Mouse (Mus musculus) E14TG2a.4 (cell line): ENCODE results near the gene Mapkbp1.
A peak's percentile ranks its signal among the peaks of the same experiment; 100 is the strongest.

ENCODE experiments used
- H3K27me3 ChIP-seq: 2 replicates; pipeline ENCODE4 v1.6.1; 2014; ENCODE audit warnings: low read length, control low read depth; ENCODE audit not compliant: insufficient read depth
- H3K36me3 ChIP-seq: 2 replicates; pipeline ENCODE4 v1.6.1; 2014; ENCODE audit warnings: low read length, control low read depth; ENCODE audit not compliant: insufficient read depth
- H3K4me1 ChIP-seq: replicated peaks from 2 replicates; pipeline ENCODE4 v1.6.1; 2014; ENCODE audit warnings: low read depth, low read length, control low read depth
- H3K4me3 ChIP-seq: replicated peaks from 2 replicates; pipeline ENCODE4 v1.5.1; 2014; ENCODE audit warnings: mild to moderate bottlenecking, low read length
- H3K9me3 ChIP-seq: 2 replicates; pipeline ENCODE4 v1.6.1; 2014; ENCODE audit warnings: low read length, control low read depth
- CTCF ChIP-seq: conservative IDR thresholded peaks from 2 replicates; pipeline ENCODE4 v1.5.1; 2014; ENCODE audit warnings: low read length
- NANOG ChIP-seq: IDR thresholded peaks from 2 replicates; pipeline ENCODE4 v1.6.1; 2014; ENCODE audit warnings: borderline replicate concordance, low read length, mixed read lengths
- POU5F1 ChIP-seq: IDR thresholded peaks from 2 replicates; pipeline ENCODE4 v1.6.1; 2014; ENCODE audit warnings: low read length, borderline replicate concordance

The Mapkbp1 gene

GRCm38 (mm10) chr2:119972537-119972879, at the start of gene Mapkbp1:
Gene Mapkbp1 (plus strand): TSS chr2:119972699.
- no peaks in the 10 kb centered on the region for H3K27me3 ChIP-seq
- peak within 1 kb of the TSS; percentile 87 for H3K4me3 ChIP-seq
- peaks cover 16% of the 10 kb centered on the region for H3K4me1 ChIP-seq
- TF ChIP-seq POU5F1: no peak
- no peak for TF ChIP-seq NANOG
- TF ChIP-seq CTCF: no peak
- no peaks in the 10 kb centered on the region for H3K9me3 ChIP-seq
- peaks cover 6% of the 10 kb centered on the region for H3K36me3 ChIP-seq

DNA sequence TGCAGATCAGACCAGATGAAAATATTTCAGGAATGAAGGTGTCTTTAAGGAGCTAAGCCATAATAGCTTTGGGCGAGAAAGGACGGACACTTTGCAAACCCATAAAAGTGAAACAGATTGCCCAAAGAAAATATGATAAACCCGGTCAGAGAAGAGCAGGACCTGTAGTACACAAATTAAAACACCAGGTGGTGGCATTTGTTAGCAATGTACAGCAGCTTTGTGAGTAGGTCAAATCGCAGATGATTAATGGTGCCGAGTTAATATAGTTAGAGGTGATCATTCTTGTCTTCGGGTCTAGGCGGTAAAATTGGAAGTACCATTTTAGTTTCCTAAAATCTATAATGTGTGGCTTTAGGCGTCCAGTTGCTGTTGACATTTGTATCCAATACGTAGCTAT, 1.9 kb upstream of the Mapkbp1 start:
- H3K9me3 ChIP-seq: no peaks in the 10 kb centered on the region
- peaks cover 16% of the 10 kb centered on the region for H3K4me1 ChIP-seq
- H3K4me3 ChIP-seq: no peak overlapping the region
- TF ChIP-seq CTCF: peak; percentile 87
- TF ChIP-seq NANOG: no peak
- no peaks in the 10 kb centered on the region for H3K27me3 ChIP-seq
- peaks cover 25% of the 10 kb centered on the region for H3K36me3 ChIP-seq

DNA sequence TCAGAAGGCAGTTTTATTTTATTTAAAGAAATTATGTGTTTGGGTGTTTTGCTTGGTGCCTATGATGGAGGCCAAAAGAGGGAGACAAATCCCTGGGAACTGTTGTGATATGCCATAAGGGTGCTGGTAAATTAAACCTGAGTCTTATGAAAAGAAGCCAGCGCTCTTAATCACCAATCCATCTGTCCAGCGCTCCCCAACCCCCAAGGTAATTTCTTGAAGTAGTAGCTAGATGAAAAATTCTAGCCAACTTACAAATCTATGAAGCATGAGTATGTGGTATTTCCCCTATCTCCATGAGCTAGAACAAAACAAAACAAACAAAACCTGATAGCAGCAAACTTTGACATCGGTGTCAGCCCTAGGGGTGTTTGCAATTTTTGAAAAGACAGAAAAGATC, 1.2 kb upstream of the Mapkbp1 start:
- no peak for TF ChIP-seq POU5F1
- no peak for TF ChIP-seq CTCF
- no peak for TF ChIP-seq NANOG
- H3K36me3 ChIP-seq: peaks cover 18% of the 10 kb centered on the region
- H3K9me3 ChIP-seq: no peaks in the 10 kb centered on the region
- H3K27me3 ChIP-seq: no peaks in the 10 kb centered on the region
- H3K4me3 ChIP-seq: no peak overlapping the region
- peaks cover 16% of the 10 kb centered on the region for H3K4me1 ChIP-seq

- peaks cover 16% of the 10 kb centered on the region for H3K4me1 ChIP-seq
- TF ChIP-seq NANOG (no peak), POU5F1 (no peak)
- H3K27me3 ChIP-seq: no peaks in the 10 kb centered on the region
- H3K4me3 ChIP-seq: peak overlapping the region; percentile 87
- H3K9me3 ChIP-seq: no peaks in the 10 kb centered on the region
- peaks cover 12% of the 10 kb centered on the region for H3K36me3 ChIP-seq
Measured at GRCm38 (mm10) chr2:119971837-119972536, 512 bp upstream of the Mapkbp1 start.

GRCm38 (mm10) chr2:119980343-119980986, 8.0 kb downstream of the Mapkbp1 start:
- peaks cover 14% of the 10 kb centered on the region for H3K4me1 ChIP-seq
- H3K36me3 ChIP-seq: peaks cover 7% of the 10 kb centered on the region; the same call in 1 of the 2 replicates
- H3K9me3 ChIP-seq: no peaks in the 10 kb centered on the region
- TF ChIP-seq CTCF (no peak), NANOG (no peak), POU5F1 (no peak)
- no peaks in the 10 kb centered on the region for H3K27me3 ChIP-seq
- H3K4me3 ChIP-seq: no peak overlapping the region

DNA sequence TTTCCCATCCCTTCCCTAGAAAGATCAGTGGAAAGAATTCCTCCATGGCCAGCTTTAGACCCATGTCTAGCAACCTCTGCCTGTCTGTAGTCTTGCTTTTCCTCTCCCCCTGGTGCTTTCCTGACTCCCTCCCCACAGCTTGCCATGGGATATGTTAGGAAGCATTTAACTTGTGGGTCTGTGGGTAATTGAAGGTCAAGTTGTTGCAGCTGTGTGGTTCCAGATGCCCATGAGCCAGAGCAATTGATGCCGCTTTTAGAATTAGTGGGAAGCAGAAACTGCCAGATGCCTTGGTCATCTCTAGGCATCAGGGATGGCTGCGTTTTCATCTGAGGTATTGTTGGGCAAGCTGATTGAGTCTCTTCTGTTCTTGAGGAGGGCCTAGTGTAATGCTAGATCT, 9.1 kb downstream of the Mapkbp1 start:
- H3K36me3 ChIP-seq: peaks cover 7% of the 10 kb centered on the region; the same call in 1 of the 2 replicates
- TF ChIP-seq CTCF (no peak), NANOG (no peak), POU5F1 (no peak)
- no peaks in the 10 kb centered on the region for H3K27me3 ChIP-seq
- H3K4me3 ChIP-seq: no peak overlapping the region
- H3K9me3 ChIP-seq: no peaks in the 10 kb centered on the region
- peaks cover 25% of the 10 kb centered on the region for H3K4me1 ChIP-seq

DNA sequence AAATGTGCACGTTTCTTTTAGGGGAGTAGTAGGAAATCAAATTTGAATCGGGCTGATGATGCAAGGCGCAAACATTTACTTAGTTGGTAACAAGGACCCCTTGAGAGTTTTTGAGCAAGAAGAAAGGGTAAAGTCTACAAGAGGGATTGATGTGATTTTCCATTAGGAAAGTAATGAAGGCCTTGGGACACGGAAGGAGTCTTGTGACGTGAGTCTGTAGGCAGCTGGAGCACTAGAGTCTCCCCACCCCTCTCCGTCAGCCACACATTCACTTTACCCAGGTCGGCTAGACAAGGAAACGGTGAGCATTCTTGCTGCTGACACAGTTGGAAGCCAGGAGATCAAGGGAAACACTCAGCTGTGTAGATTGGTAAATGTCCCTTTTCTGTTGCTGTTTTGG, 13.4 kb downstream of the Mapkbp1 start:
- Histone ChIP-seq H3K36me3 (peaks cover 7% of the 10 kb centered on the region; the same call in 1 of the 2 replicates), H3K27me3 (no peaks in the 10 kb centered on the region), H3K9me3 (no peaks in the 10 kb centered on the region), H3K4me3 (no peak overlapping the region), H3K4me1 (peaks cover 18% of the 10 kb centered on the region)
- TF ChIP-seq NANOG (peak; percentile 9; the same call in 1 of the 2 replicates), POU5F1 (no peak)

- TF ChIP-seq NANOG: no peak; the same call in 1 of the 2 replicates
- Histone ChIP-seq H3K4me1 (peaks cover 18% of the 10 kb centered on the region), H3K4me3 (no peak overlapping the region), H3K9me3 (no peaks in the 10 kb centered on the region), H3K36me3 (peaks cover 5% of the 10 kb centered on the region; the same call in 1 of the 2 replicates), H3K27me3 (no peaks in the 10 kb centered on the region)
Measured at GRCm38 (mm10) chr2:119986369-119986768, 13.9 kb downstream of the Mapkbp1 start.

DNA sequence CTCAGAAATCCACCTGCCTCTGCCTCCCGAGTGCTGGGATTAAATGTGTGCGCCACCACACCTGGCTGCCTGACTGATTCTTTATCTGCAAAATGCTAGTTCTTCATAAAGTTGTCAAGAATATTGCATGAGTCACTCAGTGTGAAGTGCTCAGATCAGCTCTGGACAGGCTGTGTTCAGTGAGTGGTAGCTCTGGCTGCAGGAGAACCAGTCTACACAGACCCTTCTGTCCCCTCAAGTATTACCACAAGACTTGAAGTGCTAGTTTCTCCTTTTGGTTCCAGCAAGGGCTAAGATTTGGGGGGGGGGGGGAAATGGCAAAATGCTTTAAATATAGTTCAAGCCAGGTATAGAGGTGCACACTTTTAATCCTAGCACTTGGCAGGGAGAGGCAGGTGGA, 14.9 kb downstream of the Mapkbp1 start:
- TF ChIP-seq CTCF (no peak), POU5F1 (no peak)
- H3K27me3 ChIP-seq: no peaks in the 10 kb centered on the region
- H3K4me1 ChIP-seq: peaks cover 22% of the 10 kb centered on the region
- no peak overlapping the region for H3K4me3 ChIP-seq
- H3K9me3 ChIP-seq: no peaks in the 10 kb centered on the region
- no peaks in the 10 kb centered on the region for H3K36me3 ChIP-seq
